Mouse (Mus musculus): Measurements from ENCODE around the gene Hcst.

Gene Hcst

DNA sequence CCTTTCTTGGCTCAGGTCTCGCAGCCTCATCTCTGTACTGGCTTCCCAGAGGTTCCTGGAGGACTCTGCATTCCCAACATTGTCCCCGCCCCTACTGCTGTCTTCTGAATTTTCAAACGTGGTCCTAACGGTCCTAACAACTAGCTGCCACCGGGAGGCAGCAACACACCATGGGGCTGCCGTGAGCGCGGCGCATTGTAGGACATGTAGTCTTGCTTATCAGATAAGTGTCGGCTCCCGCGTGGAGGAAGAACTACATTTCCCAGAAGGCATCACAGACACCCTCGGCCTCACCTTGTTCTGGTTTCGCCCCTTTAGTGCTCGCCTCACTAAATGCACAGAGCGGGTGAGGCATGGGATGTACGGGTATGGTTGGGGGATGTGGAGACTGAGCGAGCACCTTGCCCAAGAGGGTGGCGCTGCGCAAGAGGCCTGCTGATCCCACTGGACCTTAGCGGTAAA, 46.1 kb downstream of the Hcst start:
- in situ Hi-C loops (cut with MboI, MseI): loop anchor here (5.0 to 10.0 kb wide), 2 partner anchors 64 to 1459 kb away; no protein-coding TSS in a partner anchor
